Mouse (Mus musculus) spleen, embryonic (tissue): ENCODE results near the gene Ddb1.

Experiments
- CTCF ChIA-PET: fragments of 350-600 bp; sonication (Branson Sonifier 250); formaldehyde crosslinking; loops from one replicate; lab custom pipeline; 2022; lab: Charles Lee

The Ddb1 gene

GRCm38 (mm10) chr19:10590301-10590700 is 14.8 kb upstream of the Ddb1 start:
- CTCF ChIA-PET = no interaction called here

- CTCF ChIA-PET = interaction anchor here (0.6 kb wide), 1 partner anchor 161 kb away, joined by 4 read pairs; no protein-coding TSS in a partner anchor
Measured at GRCm38 (mm10) chr19:10591659-10592377, 13.3 kb upstream of the Ddb1 start.

GRCm38 (mm10) chr19:10598188-10598587 is 6.9 kb upstream of the Ddb1 start:
- CTCF ChIA-PET = no interaction called here

DNA sequence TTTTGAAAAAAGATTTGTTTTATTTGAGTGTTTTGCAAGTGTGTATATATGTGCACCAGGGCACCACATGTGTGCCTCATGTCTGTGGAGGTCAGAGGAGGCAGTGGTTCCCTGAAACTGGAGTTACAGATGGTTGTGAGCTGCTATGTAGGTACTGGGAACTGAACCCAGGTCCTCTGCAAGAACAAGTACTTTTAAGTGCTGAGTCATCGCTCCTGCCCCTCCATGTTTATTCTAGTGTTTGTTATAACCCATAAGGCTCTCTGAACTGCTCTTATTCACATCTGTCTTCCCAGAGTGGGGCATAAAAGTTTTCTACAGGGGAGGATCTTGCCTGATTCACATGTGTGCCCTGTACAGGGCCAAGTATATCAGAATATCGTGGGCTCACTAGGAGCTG is 5.5 kb upstream of the Ddb1 start:
- CTCF ChIA-PET = no interaction called here

GRCm38 (mm10) chr19:10602247-10602769 is 2.8 kb upstream of the Ddb1 start:
- CTCF ChIA-PET = interaction anchor here (1.0 kb wide), 1 partner anchor 47 kb away, joined by 6 read pairs; no protein-coding TSS in a partner anchor

GRCm38 (mm10) chr19:10602787-10603186 is 2.3 kb upstream of the Ddb1 start:
- CTCF ChIA-PET = interaction anchor here (1.0 to 1.3 kb wide), 2 partner anchors 48 to 63 kb away, joined by 6 read pairs; no protein-coding TSS in a partner anchor

DNA sequence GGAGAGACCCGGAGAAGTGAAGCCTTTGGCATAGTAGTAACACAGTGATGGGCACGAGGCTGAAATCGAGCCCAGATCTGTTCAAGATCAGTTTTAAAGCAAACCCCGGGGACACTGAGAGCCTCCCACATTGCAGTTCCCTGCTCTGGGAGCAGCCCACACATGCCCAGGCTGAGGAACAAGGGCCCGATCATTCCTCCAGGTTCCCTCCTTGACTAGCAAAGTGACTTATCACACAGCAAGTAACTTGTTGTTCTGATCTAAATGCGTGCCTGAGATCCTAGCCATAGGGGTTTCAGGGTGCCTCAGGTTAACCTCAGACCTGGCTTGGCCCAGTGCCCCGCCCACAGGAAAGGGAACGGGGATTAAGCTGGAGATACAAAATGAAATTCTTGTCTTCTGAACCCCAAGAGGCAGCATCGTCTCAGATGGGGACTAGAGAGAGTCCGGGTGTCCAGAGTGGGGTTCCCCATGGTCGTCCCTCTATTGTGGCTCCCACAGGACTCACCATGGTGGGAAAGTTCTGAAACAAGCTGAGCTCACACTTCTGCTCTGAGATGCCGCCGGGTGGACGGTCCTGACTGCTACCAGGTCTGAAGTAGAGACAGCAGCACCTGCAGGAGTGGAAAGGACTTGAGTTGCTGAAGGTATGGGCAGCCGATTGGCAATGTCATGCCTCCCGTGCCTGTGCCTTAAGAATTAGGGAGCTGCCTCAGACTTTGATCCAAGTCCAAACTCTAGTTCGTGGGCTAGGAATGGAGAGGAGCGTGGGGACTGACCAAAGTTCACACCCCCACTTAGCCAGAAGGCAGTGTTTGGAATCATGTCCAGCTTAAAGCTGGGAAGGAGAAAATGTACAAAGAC is 1.2 kb upstream of the Ddb1 start:
- CTCF ChIA-PET = interaction anchor here (1.0 to 1.3 kb wide), 2 partner anchors 47 to 65 kb away, joined by 4 to 6 read pairs; partner anchors contain the start of gene Tmem216

- CTCF ChIA-PET = interaction anchor here (0.6 to 1.0 kb wide), 2 partner anchors 48 to 100 kb away, joined by 4 read pairs; partner anchors contain the start of gene Tmem216
Measured at GRCm38 (mm10) chr19:10604534-10604933, 593 bp upstream of the Ddb1 start.

GRCm38 (mm10) chr19:10605901-10606622 is 935 bp downstream of the Ddb1 start:
- CTCF ChIA-PET = interaction anchor here (0.6 kb wide), 1 partner anchor 115 kb away, joined by 4 read pairs; no protein-coding TSS in a partner anchor

DNA sequence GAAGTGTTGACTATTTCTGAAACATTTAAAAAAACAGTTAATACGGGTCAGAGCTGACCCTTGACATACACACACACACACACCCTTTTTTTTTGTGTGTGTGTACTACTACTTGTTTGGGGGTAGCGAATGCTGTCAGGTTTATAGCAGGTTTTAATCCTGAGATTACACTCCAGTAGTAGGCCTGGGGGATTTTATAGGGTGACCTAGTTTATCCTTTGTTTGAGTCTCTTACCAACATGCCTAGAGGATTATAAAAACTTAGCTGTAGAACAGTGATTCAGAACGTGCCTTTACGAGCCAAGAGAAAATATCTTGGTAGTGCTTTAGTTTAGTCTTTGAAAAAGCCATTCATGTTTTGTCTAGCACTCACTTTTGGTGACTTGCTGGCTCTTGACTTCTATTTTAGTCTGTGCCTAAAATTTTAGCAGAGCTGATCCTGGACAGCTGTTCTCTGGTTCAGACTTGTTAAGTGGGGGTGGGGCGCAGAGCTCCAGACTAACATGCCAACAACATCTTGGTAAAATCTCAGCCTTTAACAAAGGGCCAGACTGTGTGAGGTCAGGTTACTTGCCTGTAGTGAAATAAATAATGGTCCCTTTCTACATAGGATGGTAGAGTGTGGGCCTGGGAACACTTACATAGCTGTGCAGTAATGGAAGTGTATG is 3.6 kb downstream of the Ddb1 start:
- CTCF ChIA-PET = interaction anchor here (0.8 kb wide), 1 partner anchor 23 kb away, joined by 6 read pairs; no protein-coding TSS in a partner anchor

- CTCF ChIA-PET = no interaction called here
Measured at GRCm38 (mm10) chr19:10634106-10634871, 29.2 kb downstream of the Ddb1 start, which contains the start of gene Vwce. Gene Vwce, plus strand, starts transcription at chr19:10634213.

- CTCF ChIA-PET = no interaction called here
Measured at GRCm38 (mm10) chr19:10634872-10635318, 29.8 kb downstream of the Ddb1 start.

DNA sequence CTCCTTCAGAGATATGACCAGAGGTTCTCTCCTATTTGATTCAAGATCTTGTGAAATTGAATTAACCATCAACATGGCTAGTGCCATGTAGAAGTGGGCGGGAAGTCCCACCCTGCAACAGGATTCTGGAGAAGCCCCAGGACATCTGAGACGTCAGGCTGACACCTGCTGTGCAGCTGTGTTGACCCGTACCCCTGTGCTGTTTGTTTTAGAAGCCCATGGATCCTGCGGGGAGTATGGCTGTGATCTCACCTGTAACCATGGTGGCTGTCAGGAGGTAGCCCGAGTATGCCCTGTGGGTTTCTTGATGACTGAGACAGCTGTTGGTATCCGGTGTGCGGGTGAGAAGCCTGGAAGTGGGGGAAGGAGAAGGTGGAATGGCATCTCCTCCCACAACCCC is 32.7 kb downstream of the Ddb1 start:
- CTCF ChIA-PET = no interaction called here

- CTCF ChIA-PET = no interaction called here
Measured at GRCm38 (mm10) chr19:10640080-10640479, 35.0 kb downstream of the Ddb1 start.

- CTCF ChIA-PET = no interaction called here
Measured at GRCm38 (mm10) chr19:10640589-10641378, 35.7 kb downstream of the Ddb1 start.

GRCm38 (mm10) chr19:10645616-10646015 is 40.5 kb downstream of the Ddb1 start:
- CTCF ChIA-PET = interaction anchor here (0.7 kb wide), 1 partner anchor 249 kb away, joined by 3 read pairs; no protein-coding TSS in a partner anchor

GRCm38 (mm10) chr19:10648156-10648555 is 43.0 kb downstream of the Ddb1 start:
- CTCF ChIA-PET = no interaction called here

GRCm38 (mm10) chr19:10656058-10656457 is 50.9 kb downstream of the Ddb1 start:
- CTCF ChIA-PET = no interaction called here

DNA sequence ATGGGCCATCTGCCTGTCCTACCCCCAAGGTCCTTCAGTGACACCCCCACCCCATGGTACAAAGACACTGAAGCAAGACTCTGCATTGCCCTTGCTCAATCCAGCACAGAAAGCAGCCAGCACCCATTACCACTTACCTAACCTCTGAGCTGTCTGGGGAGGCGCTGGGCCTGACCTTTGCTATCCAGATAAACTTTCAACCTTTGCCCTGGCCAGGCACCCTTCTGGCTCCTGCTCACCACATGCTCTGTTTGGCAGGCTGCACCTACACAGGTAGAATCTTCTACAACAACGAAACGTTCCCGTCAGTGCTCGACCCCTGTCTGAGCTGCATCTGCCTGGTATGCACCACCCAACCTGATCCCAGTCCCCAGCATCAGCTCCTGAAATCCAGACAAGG is 52.6 kb downstream of the Ddb1 start:
- CTCF ChIA-PET = no interaction called here
